Mouse (Mus musculus): ENCODE data around the gene Haspin. TPM values are rescaled to one million over a fixed set of nuclear protein-coding genes. Genes with fewer than 3 reads are reported as not detected.

Gene Haspin
- total and polyA plus RNA-seq, 3 experiments = 0.16 to 0.23 (median 0.16) TPM

DNA sequence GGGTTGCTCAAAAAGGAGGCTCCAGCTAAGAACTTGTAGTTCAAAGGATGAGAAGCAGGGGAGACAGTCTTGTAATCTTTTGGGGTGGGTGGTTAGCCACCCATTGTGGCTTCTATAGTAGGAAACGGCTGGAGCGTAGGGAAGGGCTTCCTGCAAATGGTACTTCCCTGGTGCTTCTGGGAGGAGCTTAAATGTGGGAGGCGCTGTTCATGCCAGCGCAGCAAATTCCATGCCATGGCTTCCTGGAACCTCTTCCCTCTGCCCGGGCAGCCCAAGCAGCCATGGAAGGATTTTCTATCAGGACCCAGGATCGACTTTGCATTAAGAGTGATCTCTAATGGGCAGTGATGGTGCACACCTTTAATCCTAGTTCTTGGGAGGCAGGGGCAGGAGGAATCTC is 30.5 kb upstream of the Haspin start:
- no peak for TF ChIP-seq POLR2A (IDR thresholded peaks at IDR 0.05; ENCODE audit: insufficient read depth, low read depth, low read length)
- no peak for TF ChIP-seq CTCF (IDR thresholded peaks at IDR 0.05)
- no peak for TF ChIP-seq EP300 (IDR thresholded peaks at IDR 0.05; ENCODE audit: insufficient read depth, low read depth, low read length)

DNA sequence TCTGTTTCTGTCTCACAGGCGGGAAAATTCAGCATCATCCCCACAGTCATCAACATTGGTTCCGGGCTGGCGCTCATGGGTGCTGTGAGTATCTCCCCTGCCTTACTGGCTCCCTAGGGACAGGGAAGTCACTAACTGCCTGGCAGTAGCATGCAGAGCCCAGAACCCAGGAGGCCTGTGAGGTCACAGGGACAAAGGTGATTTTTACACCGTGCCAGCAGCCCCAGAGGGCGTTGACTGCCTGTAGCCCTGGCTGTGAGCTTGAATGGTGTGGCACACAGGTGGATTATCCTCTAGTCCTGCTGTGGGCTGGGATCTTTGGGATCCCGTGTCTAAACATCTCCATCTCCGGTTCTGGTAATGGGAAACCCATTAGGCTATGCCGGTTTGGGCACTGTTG is 30.0 kb upstream of the Haspin start:
- DNase-seq = no peak
- Histone ChIP-seq H3K36me3 (ENCODE audit: control insufficient read depth, insufficient read depth, low read length) (peaks cover 5% of the 10 kb centered on the region; the same call in 1 of the 2 replicates), H3K4me1 (ENCODE audit: control insufficient read depth, insufficient read depth, low read length) (peaks cover 16% of the 10 kb centered on the region), H3K4me3 (no peak overlapping the region), H3K27ac (no peak overlapping the region), H3K27me3 (ENCODE audit: control insufficient read depth, insufficient read depth, low read length) (no peaks in the 10 kb centered on the region), H3K79me2 (replicated peaks; ENCODE audit: control insufficient read depth, insufficient read depth, low read length) (no peaks in the 10 kb centered on the region), H3K9ac (ENCODE audit: low read depth, low read length) (no peak overlapping the region)
- TF ChIP-seq EP300 (IDR thresholded peaks at IDR 0.05; ENCODE audit: insufficient read depth, low read depth, low read length) (no peak), POLR2A (IDR thresholded peaks at IDR 0.05; ENCODE audit: insufficient read depth, low read depth, low read length) (no peak), CTCF (IDR thresholded peaks at IDR 0.05) (no peak)
- intact Hi-C loops (cut with DNase I) = loop anchor here (5.0 kb wide), 1 partner anchor 34 kb away; no protein-coding TSS in a partner anchor
- WGBS = 86% methylated on average over 8 of the region's 8 CpGs

More for the DNA sequence above, 30.5 kb upstream of the Haspin start:
- DNase-seq = no peak
- Histone ChIP-seq H3K4me1 (ENCODE audit: control insufficient read depth, insufficient read depth, low read length) (peaks cover 16% of the 10 kb centered on the region), H3K4me3 (no peak overlapping the region), H3K27ac (no peak overlapping the region), H3K36me3 (ENCODE audit: control insufficient read depth, insufficient read depth, low read length) (peaks cover 5% of the 10 kb centered on the region; the same call in 1 of the 2 replicates), H3K27me3 (ENCODE audit: control insufficient read depth, insufficient read depth, low read length) (no peaks in the 10 kb centered on the region), H3K9ac (ENCODE audit: low read depth, low read length) (no peak overlapping the region), H3K79me2 (replicated peaks; ENCODE audit: control insufficient read depth, insufficient read depth, low read length) (no peaks in the 10 kb centered on the region)
- WGBS = 68% methylated on average over 6 of the region's 6 CpGs
- intact Hi-C loops (cut with DNase I) = loop anchor here (5.0 kb wide), 1 partner anchor 34 kb away; no protein-coding TSS in a partner anchor

DNA sequence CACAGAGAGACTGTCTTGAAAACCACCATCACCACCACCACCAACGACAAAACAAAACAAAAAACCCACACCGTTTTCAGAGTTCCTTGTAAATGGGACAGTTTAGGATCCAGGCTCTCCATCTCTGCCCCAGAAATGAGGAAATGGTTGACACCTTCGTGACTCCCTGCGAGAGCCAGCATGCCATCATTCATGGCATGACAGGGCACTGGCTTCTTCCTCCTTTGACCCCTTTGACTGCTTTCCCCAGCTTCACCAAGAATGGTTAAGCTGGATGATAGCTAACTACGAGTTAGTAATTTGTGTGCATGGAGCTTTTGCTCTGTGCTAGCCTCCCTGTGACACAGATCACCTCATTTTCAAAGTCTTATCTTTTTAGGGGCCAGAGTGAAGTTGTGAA is 24.2 kb upstream of the Haspin start:
- no peaks in the 10 kb centered on the region for H3K36me3 ChIP-seq (ENCODE audit: control insufficient read depth, insufficient read depth, low read length)
- no peak overlapping the region for H3K27ac ChIP-seq
- no peak for DNase-seq
- H3K4me3 ChIP-seq = no peak overlapping the region
- no peaks in the 10 kb centered on the region for H3K79me2 ChIP-seq (replicated peaks; ENCODE audit: control insufficient read depth, insufficient read depth, low read length)
- 79% methylated on average over 5 of the region's 5 CpGs for WGBS
- intact Hi-C loops (cut with DNase I) = no loop called here
- H3K4me1 ChIP-seq (ENCODE audit: control insufficient read depth, insufficient read depth, low read length) = no peaks in the 10 kb centered on the region
- no peak overlapping the region for H3K9ac ChIP-seq (ENCODE audit: low read depth, low read length)
- no peaks in the 10 kb centered on the region for H3K27me3 ChIP-seq (ENCODE audit: control insufficient read depth, insufficient read depth, low read length)
- no peak for TF ChIP-seq EP300 (IDR thresholded peaks at IDR 0.05; ENCODE audit: insufficient read depth, low read depth, low read length)

DNA sequence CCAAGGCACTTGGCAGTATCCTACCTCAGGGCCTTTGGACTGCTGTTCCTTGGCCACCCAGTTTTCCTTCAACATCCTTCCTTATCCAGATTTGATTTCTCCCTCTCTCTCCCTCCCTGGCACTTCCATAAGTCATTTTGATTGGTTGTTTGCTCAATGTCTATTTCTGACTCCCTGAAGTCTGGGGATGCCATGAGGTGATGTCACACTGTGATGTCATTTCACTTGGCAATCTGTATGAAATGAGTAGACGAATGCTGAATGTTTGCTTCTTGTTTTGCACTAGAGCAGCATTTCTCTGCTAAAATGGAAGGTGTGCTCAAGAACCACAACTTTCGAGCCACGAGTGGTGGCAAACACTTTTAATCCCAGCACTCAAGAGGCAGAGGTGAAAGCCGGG is 23.5 kb upstream of the Haspin start:
- DNase-seq = no peak
- no peak overlapping the region for H3K4me3 ChIP-seq

DNA sequence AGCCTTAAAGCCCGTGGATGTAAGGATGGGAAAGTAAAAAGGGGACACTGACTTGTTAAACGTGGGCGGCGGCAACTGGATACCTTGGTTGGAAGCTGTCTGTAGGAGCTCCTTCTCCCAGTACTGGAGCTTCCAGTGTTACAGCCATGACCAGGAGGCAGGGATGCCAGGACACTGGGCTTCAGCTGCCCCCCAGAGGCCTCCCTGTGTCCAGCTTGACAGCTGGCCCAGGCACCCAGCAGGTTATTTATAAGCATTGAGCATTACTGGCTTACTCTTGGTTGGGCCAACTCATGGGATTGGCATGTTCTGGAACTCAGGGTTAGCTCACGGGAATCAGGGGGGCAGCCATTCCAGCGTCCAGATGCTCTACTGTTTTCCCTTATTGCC is 22.7 kb upstream of the Haspin start:
- WGBS = 22% methylated on average over 6 of the region's 6 CpGs
- peak; percentile 61 to 81 for DNase-seq
- Histone ChIP-seq H3K36me3 (ENCODE audit: control insufficient read depth, insufficient read depth, low read length) (no peaks in the 10 kb centered on the region), H3K4me1 (ENCODE audit: control insufficient read depth, insufficient read depth, low read length) (no peaks in the 10 kb centered on the region), H3K4me3 (peak overlapping the region; percentile 55), H3K79me2 (replicated peaks; ENCODE audit: control insufficient read depth, insufficient read depth, low read length) (no peaks in the 10 kb centered on the region), H3K27ac (peak overlapping the region; percentile 92), H3K27me3 (ENCODE audit: control insufficient read depth, insufficient read depth, low read length) (no peaks in the 10 kb centered on the region), H3K9ac (ENCODE audit: low read depth, low read length) (peak overlapping the region; percentile 85)
- TF ChIP-seq EP300 (IDR thresholded peaks at IDR 0.05; ENCODE audit: insufficient read depth, low read depth, low read length) = 0 out of 2 replicates have a peak, but pooled peaks have one; percentile 51
- peak; percentile 56 for TF ChIP-seq POLR2A (IDR thresholded peaks at IDR 0.05; ENCODE audit: insufficient read depth, low read depth, low read length)
- peak; percentile 54 for TF ChIP-seq CTCF (IDR thresholded peaks at IDR 0.05)
- intact Hi-C loops (cut with DNase I) = no loop called here

More for the DNA sequence above, 23.5 kb upstream of the Haspin start:
- Histone ChIP-seq H3K27me3 (ENCODE audit: control insufficient read depth, insufficient read depth, low read length) (no peaks in the 10 kb centered on the region), H3K79me2 (replicated peaks; ENCODE audit: control insufficient read depth, insufficient read depth, low read length) (no peaks in the 10 kb centered on the region), H3K4me1 (ENCODE audit: control insufficient read depth, insufficient read depth, low read length) (no peaks in the 10 kb centered on the region), H3K9ac (ENCODE audit: low read depth, low read length) (no peak overlapping the region), H3K27ac (peak overlapping the region; percentile 92), H3K36me3 (ENCODE audit: control insufficient read depth, insufficient read depth, low read length) (no peaks in the 10 kb centered on the region)
- TF ChIP-seq EP300 (IDR thresholded peaks at IDR 0.05; ENCODE audit: insufficient read depth, low read depth, low read length) = no peak
- TF ChIP-seq POLR2A (IDR thresholded peaks at IDR 0.05; ENCODE audit: insufficient read depth, low read depth, low read length) = no peak
- TF ChIP-seq CTCF (IDR thresholded peaks at IDR 0.05) = no peak
- intact Hi-C loops (cut with DNase I) = no loop called here
- 71% methylated on average over 4 of the region's 4 CpGs for WGBS

DNA sequence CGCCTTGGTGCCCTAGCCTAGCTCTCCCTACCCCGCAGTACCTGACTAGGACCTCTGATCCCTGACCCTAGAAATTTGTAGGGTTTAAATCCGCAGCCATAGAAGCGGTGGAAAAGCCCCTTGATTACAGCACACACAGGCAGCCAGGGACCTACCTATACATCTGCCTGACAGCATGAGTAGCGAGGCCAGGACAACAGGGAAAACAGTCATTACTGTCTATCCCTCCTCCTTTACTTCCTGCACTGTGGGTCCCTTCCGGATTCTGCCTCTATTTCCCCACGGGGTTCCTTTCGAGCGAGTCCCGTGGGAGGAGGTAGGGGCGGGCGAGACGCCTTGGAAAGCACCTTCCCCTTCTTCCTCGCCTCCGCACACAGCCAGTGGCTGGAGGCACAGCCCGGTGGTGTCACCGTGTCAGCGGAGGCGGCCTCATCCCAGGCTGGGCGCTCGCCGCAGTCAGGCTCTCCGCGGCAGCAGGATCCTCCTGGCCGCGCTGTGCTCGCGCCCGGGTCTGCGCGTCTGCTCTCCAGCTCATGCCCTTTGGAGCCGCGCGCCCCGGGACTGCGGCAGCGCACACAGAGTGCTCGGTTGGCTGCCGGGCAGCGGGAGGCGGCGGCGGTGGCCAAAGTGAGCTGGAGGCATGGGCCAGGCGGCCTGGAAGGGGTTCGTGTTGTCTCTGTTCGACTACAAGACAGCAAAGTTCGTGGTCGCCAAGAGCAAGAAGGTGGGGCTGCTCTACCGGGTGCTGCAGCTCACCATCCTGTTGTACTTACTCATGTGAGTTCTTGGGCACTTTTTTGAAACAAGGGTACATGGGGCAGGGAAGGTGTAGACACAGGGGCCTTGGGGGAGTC is 22.1 kb upstream of the Haspin start, which contains the start of gene P2rx5:
Gene P2rx5 (plus strand): TSS at position 465 of the 854 bp plus-strand sequence.
- Histone ChIP-seq H3K36me3 (ENCODE audit: control insufficient read depth, insufficient read depth, low read length) (no peaks in the 10 kb centered on the region), H3K27me3 (ENCODE audit: control insufficient read depth, insufficient read depth, low read length) (no peaks in the 10 kb centered on the region), H3K79me2 (replicated peaks; ENCODE audit: control insufficient read depth, insufficient read depth, low read length) (no peaks in the 10 kb centered on the region), H3K4me3 (peak within 1 kb of the TSS; percentile 55), H3K9ac (ENCODE audit: low read depth, low read length) (peak within 1 kb of the TSS; percentile 85), H3K27ac (peak within 1 kb of the TSS; percentile 92), H3K4me1 (ENCODE audit: control insufficient read depth, insufficient read depth, low read length) (no peaks in the 10 kb centered on the region)
- no peak for TF ChIP-seq EP300 (IDR thresholded peaks at IDR 0.05; ENCODE audit: insufficient read depth, low read depth, low read length)
- 0 out of 2 replicates have a peak, but pooled peaks have one; percentile 37 for TF ChIP-seq POLR2A (IDR thresholded peaks at IDR 0.05; ENCODE audit: insufficient read depth, low read depth, low read length)
- WGBS = 4% methylated on average over 49 of the region's 49 CpGs
- peak; percentile 62 to 65 for DNase-seq
- intact Hi-C loops (cut with DNase I) = no loop called here

Measured in heart, adult 2 months (tissue).